Mouse (Mus musculus) myocyte (in vitro differentiated cells): Measurements from ENCODE around the gene Wfdc11.

Source experiments
- CEBPB ChIP-seq: IDR thresholded peaks from 2 replicates; pipeline ENCODE4 v1.6.1; 2011; ENCODE audit warnings: mild to moderate bottlenecking, moderate library complexity; ENCODE audit not compliant: poor library complexity, insufficient read depth, severe bottlenecking
- E2F4 ChIP-seq: IDR thresholded peaks from one replicate; pipeline ENCODE4 v1.6.1; 2011; ENCODE audit warnings: mild to moderate bottlenecking, control low read depth, moderate library complexity; ENCODE audit not compliant: insufficient read depth
- MAX ChIP-seq: IDR thresholded peaks from one replicate; pipeline ENCODE4 v1.6.1; 2011; ENCODE audit warnings: low read depth, mild to moderate bottlenecking, control low read depth
- MYOD1 ChIP-seq, 3 experiments: IDR thresholded peaks; one replicate each; pipeline ENCODE4 v1.6.1; 2011; ENCODE audit warnings: control low read depth in 2 of 3, low read depth in 2 of 3, mild to moderate bottlenecking in 2 of 3, moderate library complexity in 1 of 3; ENCODE audit not compliant: insufficient read length in 2 of 3, control insufficient read depth in 1 of 3
- MYOG ChIP-seq, 3 experiments: IDR thresholded peaks; one replicate each; pipeline ENCODE4 v1.6.1; 2011; ENCODE audit warnings: control low read depth in 2 of 3, low read depth in 2 of 3, mild to moderate bottlenecking in 2 of 3; ENCODE audit not compliant: insufficient read length in 2 of 3, control insufficient read depth in 1 of 3, insufficient read depth in 1 of 3
- POLR2A ChIP-seq: IDR thresholded peaks from one replicate; pipeline ENCODE4 v1.6.1; 2011; ENCODE audit warnings: low read depth, mild to moderate bottlenecking, control low read depth, moderate library complexity; ENCODE audit not compliant: insufficient read length
- POLR2AphosphoS2 ChIP-seq: IDR thresholded peaks from one replicate; pipeline ENCODE4 v1.6.1; 2011; ENCODE audit warnings: low read depth, control low read depth; ENCODE audit not compliant: insufficient read length
- REST ChIP-seq: IDR thresholded peaks from one replicate; pipeline ENCODE4 v1.6.1; 2011; ENCODE audit warnings: mild to moderate bottlenecking, control low read depth, moderate library complexity; ENCODE audit not compliant: insufficient read depth, insufficient read length
- SRF ChIP-seq: IDR thresholded peaks from one replicate; pipeline ENCODE4 v1.6.1; 2011; ENCODE audit warnings: low read depth; ENCODE audit not compliant: control insufficient read depth, insufficient read length
- TCF12 ChIP-seq: IDR thresholded peaks from one replicate; pipeline ENCODE4 v1.6.1; 2011; ENCODE audit warnings: mild to moderate bottlenecking, control low read depth; ENCODE audit not compliant: poor library complexity, insufficient read depth, severe bottlenecking
- USF1 ChIP-seq: IDR thresholded peaks from one replicate; pipeline ENCODE4 v1.6.1; 2011; ENCODE audit warnings: low read depth, mild to moderate bottlenecking, control low read depth, moderate library complexity

DNA sequence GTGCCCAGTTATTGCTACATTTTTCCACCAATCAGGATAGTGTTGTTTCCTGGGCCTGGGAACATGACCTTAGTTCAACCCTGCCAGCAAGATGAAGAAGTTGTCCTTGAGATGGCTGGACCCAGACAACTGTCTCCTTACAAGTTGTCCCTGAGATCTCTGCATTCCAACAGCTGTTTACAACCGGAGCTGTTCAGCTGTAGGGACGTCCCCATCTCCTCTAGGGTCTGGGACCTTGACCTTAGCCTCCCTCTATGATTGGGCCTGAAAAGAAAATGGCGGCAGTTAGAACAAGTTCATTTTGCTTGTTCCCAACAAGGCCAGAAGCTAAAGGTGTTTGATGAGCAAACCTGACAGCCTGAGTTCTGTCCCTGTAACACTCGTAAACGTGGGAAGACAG is 54.8 kb downstream of the Wfdc11 start:
- TF ChIP-seq USF1 (no peak), POLR2AphosphoS2 (no peak), E2F4 (no peak), POLR2A (no peak), CEBPB (no peak), REST (no peak), MAX (no peak), MYOD1 (IDR thresholded peaks at IDR 0.05; ENCODE audit: control insufficient read depth in 1 of 3, insufficient read length in 2 of 3, low read depth in 2 of 3) (no peak), SRF (no peak), TCF12 (no peak), MYOG (IDR thresholded peaks at IDR 0.05; ENCODE audit: control insufficient read depth in 1 of 3, insufficient read depth in 1 of 3, insufficient read length in 2 of 3, low read depth in 2 of 3) (no peak)
